Mouse (Mus musculus): ENCODE data around the gene Ddx31. TPM values are rescaled to one million over a fixed set of nuclear protein-coding genes. Genes with fewer than 3 reads are reported as not detected.

Ddx31 gene
- total RNA-seq (2022), result 1 to 10 TPM; 3.8 to 6.7 (median 5.5) TPM

DNA sequence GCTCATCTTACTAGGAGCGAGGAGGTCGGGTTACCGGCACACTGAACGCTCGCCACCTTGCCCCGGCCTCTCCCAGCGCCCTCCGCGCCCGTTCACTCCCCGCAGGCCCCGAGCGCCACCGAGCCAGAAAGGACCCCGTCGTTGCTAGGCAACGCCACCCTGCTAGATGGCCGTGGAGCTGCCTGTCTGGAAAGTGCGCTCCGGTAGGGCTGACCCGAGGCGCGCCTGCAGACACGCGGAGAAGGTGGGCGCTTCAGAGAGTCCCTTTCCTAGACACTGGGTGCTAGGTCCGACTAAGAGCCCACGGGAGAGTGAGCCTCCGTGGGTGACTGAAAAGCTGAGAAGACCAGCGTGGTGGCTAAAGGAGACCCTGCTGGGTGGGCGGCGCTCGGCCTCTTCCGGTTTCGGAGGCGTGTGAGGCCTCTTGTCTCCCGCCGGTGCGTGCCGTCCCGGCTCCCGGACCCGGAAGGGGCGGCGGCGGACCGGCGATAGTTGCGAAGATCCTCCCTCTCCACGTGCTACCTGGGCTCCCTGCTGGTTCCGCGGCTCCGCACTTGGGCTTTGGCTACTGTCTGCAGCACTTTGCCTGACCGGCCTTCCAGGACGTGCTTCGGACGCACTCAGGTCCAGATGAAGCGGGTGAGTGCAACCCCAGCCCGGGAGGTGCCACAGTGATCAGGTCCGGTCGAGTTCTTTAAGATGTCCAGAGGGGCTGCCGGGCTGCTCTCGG lies at the start of gene Ddx31, which contains the start of gene Gtf3c4:
Gene Ddx31, plus strand, starts transcription at position 185 of the 730 bp plus-strand sequence.
Gene Gtf3c4, minus strand, starts transcription at position 139 of the 730 bp plus-strand sequence.
- DNase-seq (ENCODE audit: low spot score in 2 of 2), result peak; percentile 89 to 91

DNA sequence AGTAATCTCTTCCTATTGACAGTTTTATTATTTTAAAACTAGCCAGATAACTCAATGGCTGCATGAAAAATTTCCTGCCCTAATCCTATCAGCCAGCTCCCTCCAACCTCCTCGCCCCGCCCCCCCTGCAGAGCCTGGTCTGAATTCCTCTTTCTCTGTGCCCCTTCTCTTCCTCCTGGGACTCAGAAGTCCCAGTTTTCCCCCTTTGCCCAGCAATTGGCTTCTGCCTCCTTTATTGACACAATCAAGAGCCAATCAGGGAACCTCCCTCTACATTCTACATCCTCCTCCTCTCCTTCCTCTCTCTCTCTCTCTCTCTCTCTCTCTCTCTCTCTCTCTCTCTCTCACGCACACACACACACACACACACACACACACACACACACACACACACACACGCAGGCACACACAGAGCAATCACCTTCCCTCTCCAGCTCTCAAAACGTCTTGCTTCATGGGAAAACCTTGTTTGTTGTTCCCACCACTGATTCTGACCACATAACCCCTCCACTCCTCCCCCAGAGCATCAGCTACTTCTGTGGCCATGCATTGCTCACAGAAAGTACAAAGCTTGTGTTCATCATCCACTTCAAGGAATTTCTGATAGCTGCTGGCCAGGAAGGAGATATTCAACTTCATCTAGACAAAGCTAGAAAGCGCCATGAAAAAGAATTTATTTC lies 47.1 kb upstream of the Ddx31 start:
- DNase-seq (ENCODE audit: low spot score in 2 of 2), result no peak

DNA sequence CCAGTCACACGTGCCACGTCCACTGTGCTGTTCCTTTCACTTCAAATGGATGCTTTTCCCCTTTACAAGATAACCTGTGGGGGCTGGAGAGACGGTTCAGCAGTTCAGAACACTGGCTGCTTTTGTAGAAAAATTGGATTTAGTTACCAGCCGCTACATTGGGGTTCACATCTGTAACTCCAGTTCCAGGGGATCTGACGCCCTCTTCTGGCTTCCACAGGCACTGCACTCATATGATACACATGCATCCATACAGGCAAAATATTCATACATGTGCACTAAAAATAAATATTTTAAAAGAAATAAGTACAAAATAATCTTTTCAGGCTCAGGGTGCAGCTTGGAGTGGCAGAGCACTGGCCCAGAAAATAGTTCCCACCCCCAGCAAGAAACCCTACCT lies 45.6 kb upstream of the Ddx31 start:
- no peak for DNase-seq (ENCODE audit: low spot score in 2 of 2)

DNA sequence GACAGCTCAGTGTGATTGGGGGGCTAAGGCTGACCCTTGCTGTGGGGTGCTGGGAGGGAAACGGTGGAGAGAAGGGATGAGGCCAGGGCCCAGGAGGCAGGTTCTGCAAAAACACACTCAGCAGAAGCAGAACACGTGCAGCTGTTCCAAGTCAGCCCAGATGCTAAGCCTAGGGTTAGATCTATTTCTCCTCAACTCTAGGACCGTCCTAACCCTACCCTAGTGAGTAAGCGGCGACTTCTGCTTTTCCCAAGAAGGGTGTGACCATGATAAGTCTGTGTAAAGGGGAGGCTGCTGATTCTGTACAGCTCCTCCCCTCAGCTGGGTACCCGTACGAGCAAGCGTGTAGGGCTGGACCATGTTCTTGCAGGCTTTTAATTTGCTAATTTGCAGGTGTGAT lies 43.9 kb upstream of the Ddx31 start:
- no peak for DNase-seq (ENCODE audit: low spot score in 2 of 2)

DNA sequence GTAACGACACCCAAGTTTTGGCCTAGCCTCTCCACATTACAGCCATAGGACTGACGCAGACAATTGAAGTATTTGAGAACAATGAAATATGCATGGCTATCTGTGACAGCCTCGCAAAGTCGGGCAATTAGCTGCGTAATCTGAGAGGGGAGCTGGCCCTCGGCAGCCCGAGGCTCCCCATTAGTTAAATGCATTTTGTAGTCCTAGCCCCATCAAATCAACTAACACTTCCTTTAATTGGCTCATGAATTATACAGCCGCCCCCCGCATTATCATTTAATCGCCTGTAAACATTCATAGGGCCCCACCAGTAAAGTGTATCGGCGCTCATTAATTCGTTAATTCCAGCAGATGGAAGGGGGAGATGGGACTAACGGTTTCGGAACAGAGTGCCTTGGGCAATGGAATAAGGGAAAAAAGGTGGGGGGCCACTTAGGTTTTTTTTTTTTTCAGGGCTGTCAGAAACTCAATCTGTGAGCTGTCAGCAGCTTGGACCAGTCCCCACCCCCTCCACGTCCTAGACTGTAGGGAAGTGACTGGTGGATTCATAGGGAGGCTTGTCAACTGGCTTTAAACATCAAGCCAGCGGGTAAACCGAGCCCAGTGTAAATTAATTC lies 42.6 kb upstream of the Ddx31 start:
- DNase-seq (ENCODE audit: low spot score in 2 of 2), result no peak

- no peak for DNase-seq (ENCODE audit: low spot score in 2 of 2)
These were observed 41.8 kb upstream of the Ddx31 start for GRCm38 (mm10) chr2:28798390-28798789.

DNA sequence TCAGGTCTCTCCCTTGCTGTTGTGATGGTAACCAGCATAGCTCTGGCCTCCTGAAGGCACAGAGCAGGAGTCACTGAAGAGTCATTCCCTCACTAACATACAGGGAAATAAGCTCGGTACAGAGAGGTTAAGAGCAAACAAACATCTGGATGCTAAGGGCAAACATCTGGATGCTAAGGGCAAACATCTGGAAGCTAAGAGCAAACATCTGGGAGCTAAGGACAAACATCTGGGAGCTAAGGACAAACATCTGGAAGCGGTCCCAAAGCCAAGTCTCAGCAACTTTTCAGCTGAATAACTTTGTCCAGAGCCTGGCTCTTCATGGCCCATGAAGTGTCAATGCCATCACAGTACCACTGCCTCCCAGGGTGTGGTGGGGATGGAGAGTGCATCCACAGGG lies 40.6 kb upstream of the Ddx31 start:
- DNase-seq (ENCODE audit: low spot score in 2 of 2), result no peak

- DNase-seq (ENCODE audit: low spot score in 2 of 2), result no peak
These were observed 36.8 kb upstream of the Ddx31 start for GRCm38 (mm10) chr2:28803406-28803805.

- DNase-seq (ENCODE audit: low spot score in 2 of 2), result no peak
These were observed 31.4 kb upstream of the Ddx31 start for GRCm38 (mm10) chr2:28808841-28809240.

DNA sequence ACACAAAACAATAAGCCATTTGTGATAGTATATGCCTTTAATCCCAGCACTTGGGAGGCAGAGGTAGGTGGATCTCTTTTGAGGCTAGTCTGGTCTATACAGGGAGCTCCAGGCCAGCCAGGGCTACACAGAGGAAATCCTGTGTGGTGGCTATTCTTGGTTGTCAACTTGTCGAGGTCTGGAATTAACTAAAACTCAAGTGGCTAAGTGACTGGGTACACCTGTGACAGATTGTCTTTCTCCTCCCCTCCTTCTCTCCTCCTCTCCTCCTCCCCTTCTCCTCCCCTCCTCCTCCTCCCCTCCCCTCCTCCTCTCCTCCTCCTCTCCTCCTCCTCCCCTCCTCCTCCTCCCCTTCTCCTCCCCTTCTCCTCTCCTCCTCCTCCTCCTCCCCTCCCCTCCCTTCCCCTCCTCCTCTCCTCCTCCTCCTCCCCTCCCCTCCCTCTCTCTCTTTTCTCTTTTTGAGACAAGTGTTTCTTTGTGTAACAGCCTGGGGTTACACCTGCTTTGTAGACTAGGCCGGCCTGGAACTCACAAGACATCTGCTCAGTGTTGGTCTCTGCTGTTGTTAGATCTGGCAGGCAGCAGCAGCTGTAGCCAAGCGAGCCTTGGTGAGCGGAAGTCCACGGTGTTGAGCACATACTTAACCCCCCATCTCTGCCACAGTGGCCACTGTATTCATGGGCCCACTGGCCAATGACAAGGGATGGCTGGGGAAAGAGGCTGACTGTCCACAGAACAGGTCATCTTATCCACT lies 29.8 kb upstream of the Ddx31 start:
- DNase-seq (ENCODE audit: low spot score in 2 of 2), result no peak

DNA sequence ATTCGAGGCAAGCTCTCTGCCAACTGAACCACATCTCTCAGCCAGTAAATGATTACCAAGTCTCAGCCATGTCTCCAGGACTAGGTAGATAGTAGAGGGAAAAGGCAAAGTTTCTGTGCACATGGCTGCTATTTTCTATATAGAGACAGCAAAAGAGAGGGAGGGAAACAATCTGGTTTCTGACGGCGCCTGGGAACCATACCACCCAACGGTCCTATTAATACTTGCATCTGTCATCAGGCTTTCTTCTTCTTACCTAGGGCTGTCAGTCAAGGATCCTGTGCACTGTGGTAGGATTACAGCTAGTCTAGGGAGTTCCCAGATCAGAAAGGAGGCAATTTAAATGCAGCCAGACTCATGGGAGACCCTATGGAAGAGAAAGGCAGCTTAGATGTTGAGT lies 21.3 kb upstream of the Ddx31 start:
- DNase-seq (ENCODE audit: low spot score in 2 of 2), result no peak

DNA sequence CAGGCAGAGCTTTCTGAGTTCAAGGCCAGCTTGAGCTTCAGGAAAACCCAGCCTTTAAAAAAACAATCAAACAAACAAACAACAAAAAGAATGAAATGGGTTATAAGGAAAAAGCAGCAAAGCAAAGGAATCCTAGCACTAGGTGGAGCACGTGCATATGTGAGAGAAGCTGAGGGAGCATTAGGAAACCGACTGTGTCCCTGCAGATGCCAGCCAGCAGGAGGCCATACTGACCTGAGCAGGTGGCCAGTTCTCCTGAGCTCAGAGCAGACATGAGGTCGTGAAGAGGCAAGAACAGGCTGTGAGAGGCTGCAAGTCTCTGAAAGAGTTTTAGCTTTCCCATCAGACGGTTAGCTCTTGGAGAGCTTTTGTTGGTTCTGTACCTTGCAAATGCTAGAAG lies 10.9 kb upstream of the Ddx31 start:
- no peak for DNase-seq (ENCODE audit: low spot score in 2 of 2)

- DNase-seq (ENCODE audit: low spot score in 2 of 2), result no peak
These were observed 3.8 kb upstream of the Ddx31 start for GRCm38 (mm10) chr2:28836181-28836940.

DNA sequence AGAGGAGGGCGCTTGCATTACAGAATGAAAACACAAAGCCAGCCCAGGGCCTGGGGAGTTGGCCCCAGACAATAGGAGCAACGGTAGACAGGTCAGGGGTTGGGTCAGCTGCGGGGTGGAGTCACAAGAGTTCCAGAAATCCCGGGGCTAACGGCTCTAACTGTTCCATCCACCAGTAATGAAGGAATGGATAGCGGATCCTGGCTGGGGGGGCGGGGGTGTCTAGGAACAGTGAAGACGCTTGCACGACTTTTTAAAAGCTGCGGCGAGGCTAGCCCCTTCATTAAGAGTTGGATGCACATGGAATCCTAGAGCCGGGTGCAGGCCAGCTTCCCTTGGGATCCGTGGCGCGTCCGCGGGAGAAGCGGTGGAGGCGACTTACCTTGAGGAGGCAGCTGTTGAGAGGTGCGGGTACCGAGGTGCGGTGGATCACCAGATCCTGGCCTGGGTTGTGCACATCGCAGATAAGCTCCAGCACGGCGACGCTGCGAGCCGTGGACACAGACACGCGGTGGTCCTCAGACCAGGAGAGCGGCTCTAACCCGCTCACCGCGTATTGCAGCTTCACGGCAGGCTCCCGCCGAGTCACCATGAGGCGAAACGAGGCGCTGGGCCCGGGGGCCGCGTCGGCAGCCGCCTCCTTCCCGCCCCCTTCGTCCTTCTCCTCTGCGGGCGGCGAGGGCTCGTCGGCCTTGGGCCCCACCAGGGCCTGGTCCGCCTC lies 545 bp upstream of the Ddx31 start:
- DNase-seq (ENCODE audit: low spot score in 2 of 2), result peak in 1 of 2 experiments; percentile 5

DNA sequence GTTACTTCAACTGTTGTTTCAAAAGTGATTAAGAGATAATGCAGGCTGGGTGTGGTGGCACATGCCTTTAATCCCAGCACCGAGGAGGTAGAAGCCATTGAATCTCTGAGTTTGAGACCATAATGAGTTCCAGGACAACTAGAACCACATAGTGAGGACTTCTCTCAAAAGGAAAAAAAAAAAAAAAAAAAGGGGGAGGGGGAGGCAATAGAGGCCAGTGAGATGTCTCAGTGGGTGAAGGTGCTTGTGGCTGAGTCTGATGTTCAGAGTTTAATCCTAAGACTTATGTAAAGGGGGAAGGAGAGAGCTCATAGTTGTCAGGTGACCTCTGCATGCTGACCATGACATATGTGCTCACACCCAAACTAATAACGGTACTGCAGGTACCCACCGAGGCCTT lies 1.8 kb downstream of the Ddx31 start:
- DNase-seq (ENCODE audit: low spot score in 2 of 2), result no peak

DNA sequence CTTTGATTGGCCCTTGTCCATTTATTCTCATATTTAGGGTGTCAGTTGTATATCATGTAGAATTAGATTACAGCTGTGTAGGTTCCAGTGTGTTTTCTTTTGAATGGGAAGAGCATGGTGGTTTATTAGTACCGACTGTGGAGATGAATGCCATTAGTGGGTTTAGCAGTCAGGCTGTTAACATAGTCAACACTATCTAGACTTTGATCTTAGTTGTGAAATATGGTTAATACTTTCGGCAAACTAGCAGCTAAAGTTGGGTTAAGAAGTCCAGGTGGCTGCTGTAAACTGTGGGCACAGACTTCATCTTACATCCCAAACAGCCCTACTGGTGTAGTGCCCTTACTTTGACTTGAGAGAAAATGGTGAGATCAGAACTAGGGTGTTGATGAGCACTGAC lies 8.7 kb downstream of the Ddx31 start:
- no peak for DNase-seq (ENCODE audit: low spot score in 2 of 2)

- no peak for DNase-seq (ENCODE audit: low spot score in 2 of 2)
These were observed 12.4 kb downstream of the Ddx31 start for GRCm38 (mm10) chr2:28852594-28852993.

DNA sequence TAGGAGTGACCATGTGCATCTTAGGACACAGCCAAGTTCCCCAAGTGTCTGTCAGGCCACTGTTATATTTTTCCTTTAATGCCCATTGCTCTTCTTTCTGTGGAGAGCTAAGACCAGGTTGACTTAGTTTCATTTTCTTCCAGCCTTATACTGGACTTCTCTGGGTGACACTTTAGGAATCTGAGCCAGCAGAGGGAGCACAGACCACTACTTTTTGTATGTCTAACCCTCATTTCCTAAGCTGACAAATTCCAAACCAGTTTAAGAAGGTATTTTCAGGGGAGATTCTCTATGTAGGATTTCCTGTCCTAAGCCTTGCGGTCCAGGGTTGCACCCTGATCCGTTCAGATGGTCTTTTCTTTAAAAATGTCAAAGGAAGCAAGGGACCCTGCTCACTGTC lies 15.6 kb downstream of the Ddx31 start:
- no peak for DNase-seq (ENCODE audit: low spot score in 2 of 2)

DNA sequence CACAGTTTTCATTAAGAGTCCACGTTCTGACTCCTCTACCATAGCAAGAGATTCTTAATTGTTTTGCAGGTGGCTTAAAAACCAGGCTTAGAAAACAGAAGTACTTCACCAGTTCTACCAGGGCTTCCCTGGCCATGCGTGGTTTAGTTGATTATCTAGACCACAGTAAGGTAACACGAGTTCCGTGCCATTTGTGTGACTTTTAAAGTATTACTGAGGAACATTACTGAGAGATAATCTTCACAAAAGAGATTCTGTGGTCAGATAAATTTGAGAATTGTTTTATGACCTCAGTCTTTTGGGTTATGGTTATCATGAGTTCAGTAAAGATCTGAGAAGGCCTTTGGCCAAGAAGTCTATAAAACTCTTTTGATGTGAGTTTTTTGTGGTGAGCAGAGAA lies 19.1 kb downstream of the Ddx31 start:
- no peak for DNase-seq (ENCODE audit: low spot score in 2 of 2)

DNA sequence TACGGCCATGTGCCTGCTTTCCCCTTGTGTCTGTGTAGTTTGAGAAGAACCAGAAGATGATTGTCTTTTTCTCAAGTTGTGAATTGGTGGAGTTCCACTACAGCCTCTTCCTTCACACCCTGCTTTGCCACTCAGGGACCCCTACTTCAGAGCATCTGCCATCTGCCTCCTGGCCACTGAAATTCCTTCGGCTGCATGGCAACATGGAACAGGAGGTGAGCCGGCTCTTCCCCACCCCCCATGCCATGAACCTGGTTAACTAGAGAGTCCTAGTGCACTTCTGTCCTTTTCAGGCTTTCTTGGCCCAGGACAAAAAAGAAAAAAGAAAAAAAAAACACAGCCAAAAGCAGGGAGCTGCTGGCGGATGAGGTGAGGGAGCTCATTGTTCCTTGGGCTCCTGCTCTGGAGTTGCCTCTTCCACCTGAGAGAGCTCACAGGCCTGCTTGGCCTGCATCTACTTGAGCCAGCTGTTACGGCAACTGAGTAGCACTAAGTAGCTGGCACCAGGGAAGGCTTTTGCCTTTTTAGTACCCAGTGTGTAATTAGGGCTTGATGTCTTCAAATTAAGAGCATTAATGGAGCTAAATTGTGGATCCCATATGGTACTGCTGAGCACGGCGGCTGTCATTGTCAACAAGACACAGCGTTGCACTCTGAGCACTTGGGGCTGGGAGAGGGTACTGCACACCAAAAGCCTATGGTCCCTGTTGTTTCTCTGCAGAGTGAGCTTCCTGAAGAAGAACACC lies 20.6 kb downstream of the Ddx31 start:
- DNase-seq (ENCODE audit: low spot score in 2 of 2), result no peak

All from gastrocnemius, adult 8-10 months (tissue).